Mouse (Mus musculus): ENCODE measurements around the gene Cdc5l. TPM values are rescaled to one million over a fixed set of nuclear protein-coding genes. Genes with fewer than 3 reads are reported as not detected.
"Not testable (repeated sequence)": the region's sequence is repeated elsewhere in the genome, so short reads cannot be mapped to it uniquely, and the experiment has no call there.

The Cdc5l gene
- total and polyA plus RNA-seq, 3 experiments, result 3.9 to 49.8 (median 40.8) TPM

DNA sequence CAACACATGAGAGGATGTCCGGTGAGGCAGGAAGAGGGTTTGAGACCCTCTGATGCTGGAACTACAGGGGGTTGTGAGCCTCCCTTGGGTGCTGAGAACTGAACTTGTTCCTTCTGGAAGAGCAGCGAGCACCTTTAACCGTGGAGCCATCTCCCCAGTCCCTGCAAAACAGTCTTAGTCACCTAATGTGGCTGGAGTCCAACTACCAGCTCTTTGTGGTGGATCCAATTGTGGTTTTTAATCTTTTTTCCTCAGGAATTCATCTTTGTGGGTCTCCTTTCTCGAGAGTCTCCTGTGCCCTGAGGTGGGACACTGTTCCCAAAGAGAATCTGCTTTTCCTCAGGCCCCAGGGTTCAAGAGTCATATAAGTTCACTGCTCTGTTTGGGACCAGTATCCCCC, 12.4 kb upstream of the Cdc5l start:
- no peak for DNase-seq

DNA sequence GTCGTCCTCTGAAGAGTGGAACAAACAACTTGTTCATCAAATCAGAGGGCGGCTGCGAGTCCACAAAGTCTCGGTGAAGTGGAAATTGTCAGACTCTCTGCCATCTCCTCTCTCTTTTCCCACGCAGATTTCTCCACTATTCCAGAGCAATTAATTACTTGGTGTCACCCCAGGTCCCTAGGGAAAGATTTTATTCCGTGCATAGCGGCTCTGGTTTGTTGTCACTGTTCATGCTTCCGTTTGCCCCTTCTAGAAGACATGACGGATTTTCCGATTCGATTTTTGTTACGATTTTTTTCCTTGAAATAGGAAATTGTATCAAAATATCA, 689 bp upstream of the Cdc5l start:
- no peak for DNase-seq

DNA sequence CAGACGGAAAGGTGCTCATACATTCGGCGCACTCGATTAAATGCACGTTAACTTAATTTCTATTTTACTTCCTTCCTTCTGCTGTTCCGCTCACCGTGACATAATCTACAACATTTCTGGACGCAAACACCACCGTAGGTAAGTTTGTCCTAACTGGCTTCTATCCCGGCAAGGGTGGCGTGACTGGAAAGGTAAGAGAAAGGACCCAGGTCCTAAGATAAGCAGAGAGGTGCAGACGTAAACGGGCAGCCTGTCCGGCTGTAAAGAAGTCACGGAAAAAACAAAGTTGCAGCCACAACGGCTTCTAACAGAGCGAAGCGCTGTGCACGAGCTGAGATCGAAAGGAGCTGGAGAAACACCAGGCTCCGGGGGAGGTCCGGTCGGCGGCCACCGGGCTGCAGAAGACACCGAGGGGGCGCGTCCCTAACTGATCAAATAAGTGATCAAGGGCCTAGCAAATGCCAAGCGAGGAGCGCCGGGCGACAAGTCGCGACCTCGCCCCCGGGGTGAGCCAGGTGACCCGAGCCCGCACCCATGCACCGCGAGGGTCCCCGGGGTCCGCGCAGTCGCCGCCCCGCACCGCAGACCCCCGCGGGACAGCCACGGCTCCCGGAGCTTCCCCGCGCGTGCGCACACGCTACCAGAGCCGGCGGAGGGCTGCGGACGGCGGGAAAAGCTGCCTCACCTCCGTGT, 685 bp downstream of the Cdc5l start:
- no peak for DNase-seq

DNA sequence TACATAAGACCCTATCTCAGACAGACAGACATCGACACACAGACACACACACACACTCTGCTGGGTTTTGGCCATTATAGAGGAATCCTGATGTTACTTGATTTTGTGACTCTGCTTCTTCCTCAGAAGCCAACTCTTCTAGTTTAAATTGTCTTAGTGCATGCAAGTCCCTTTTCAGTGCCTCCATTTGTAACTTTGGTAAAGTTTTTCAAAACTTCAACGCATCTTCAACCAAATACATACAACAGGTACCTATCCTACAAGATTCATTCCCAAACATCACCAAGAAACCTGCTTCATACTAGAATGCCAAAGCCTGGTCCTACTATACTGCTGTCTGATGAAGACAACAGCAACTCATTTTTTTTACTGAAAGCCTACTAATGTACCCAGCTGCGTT, 1.5 kb downstream of the Cdc5l start:
- no peak for DNase-seq

DNA sequence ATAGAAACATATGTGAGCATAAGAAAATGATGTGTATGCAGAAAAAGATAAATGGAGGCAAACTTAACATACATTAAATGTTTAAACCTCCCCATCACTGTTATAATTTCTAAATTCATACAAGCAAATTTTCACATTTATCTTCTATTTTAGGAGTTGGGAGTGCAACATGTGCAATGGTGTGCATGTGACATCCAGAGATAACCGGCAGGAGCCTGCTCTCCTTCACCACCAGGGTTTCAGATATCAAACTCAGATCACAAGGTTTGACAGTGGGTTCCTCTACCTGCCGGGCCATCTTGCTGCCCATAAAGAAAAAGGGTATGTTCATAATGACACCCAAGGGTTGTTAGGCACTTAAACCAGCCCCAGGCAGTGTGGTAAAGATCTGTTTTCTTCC, 16.1 kb downstream of the Cdc5l start:
- DNase-seq, result no peak

DNA sequence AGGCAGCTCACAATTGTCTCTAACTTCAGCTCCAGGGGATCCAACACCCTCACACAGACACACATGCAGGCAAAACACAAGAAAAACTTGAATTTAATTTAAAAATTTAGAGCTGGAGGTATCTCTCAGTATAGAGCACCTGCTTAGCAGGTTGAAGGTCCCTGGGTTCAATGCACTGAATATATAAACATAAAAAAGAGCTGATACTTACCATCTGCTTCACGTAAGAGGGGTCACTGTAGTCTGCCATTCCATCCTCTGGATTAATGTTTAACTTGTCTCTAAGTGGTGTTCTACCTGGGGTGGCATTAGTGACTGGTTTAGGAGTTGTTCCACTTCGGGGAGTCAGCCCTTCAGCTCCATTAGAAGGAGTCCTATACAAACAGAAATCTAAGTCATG, 21.9 kb downstream of the Cdc5l start:
- not testable (repeated sequence) for DNase-seq

DNA sequence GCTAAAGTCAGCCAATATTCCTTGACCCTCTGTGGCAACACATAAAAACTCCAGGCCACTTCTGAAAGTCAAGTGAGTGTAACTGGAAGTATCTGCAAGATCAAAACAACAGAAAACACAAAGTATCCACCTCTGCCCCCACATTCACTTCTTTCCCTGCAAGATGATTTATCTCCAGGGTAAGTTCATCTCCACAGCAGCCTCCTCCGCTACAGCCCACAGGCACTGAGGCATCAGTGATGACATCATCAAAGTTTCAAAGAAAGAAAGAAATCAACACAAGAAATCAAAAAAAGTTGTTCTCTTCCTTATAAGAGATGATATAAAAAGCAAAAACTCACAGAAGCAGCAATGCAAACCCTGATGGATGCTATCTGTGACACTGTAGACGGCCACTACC, 24.8 kb downstream of the Cdc5l start:
- DNase-seq, result no peak

DNA sequence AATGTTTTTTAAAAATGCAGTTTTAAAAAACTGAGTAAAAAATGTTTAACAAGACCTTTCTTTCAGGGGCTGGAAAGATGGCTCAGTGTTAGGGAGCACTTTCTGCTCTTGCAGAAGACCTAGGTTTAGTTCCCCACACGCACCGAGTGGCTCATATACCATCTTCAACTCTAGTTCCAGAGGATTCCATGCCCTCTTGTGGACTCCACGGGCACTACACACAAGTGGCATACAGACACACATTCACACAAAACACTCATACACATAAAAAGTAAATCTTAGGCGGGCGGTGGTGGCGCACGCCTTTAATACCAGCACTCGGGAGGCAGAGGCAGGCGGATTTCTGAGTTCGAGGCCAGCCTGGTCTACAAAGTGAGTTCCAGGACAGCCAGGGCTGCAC, 27.3 kb downstream of the Cdc5l start:
- no peak for DNase-seq

DNA sequence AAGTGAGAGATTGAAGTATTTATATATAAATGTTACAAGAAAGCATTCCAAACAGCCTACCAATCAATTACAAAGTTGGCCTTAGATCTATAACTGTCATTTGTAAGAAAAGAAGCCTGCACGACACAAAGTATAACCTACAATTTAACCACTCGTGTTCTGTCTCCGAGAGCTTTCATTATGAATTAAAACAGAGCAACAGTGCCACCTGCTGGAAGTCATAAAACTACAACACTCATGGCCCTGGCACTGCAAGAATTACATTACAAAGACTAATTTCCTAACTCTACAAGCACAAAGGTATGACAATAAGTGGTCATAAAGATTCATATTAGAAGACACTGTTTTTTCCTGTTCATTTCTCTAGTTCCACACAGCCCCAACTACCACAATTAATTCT, 30.3 kb downstream of the Cdc5l start:
- DNase-seq, result peak; percentile 11

DNA sequence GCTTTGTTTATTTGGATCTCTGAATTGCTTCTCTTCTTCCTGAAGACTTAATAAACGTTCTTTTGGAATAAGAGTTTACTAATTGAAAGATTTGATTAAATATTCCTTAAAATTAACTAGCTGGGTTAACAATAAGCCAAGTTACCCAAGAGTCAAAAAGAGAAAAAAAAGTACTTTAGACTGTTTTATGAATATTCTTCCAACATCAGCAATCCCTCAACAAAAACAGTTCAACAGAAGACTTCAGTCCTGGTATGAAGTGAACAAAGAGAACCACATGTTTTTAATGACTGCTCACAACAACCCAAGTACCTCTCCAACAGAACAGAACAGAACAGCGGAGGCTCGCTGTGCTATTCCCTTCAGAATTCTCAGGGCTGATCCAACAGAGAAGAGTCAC, 30.9 kb downstream of the Cdc5l start:
- no peak for DNase-seq

DNA sequence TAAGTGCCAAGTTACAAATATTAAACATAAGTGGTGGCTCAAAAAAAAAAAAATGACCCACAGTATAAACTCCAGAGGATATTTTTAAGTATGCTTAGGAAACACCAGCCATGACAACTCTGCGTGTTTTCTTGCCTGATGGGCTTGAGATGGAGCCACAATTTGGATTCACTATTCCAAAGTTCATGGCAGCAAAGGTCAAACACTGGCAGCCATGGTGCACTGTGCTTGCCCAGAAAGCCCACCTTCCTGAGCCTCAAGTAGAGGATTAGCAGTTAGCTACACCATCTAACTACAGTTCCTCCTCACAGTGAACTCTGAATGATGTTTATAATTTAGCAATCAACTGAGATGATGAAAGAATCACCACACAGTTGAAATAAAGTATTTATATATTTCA, 31.4 kb downstream of the Cdc5l start:
- DNase-seq, result no peak

DNA sequence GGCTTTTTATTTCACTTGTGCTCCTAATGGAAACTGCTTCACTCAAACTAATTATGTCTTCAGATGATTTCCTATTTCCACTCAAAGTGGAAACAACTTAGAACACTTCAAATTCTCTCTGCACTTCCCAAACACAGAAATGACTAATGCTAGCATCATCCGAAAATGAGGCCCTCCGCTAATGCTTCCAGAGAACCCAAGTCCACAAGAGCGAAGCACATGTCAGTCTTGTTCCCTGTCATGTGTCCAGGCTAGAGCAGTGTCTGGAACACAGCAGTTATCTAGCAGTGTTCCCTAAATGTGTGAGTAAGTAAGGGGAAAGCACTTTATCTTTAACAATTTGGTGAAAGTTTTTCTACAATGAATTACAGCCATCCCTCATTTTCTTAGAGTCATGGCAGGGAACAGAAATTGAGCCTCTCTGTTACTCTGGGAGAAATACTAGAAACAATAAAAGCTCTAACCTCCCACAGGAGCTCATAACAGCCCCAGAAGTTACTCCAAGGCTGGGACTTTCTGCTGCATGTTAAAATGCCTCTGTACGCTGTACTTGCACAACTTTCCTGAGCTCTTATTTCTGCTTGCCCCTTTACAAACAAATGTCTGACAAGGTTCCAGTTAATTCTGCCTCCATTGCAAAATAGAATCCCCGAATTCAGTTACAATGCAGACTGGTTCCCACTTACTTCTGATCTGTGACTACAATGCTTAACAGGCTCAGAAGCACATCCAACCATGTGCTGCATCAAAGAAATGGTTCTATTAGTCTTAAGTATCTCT, 32.2 kb downstream of the Cdc5l start:
- no peak for DNase-seq

DNA sequence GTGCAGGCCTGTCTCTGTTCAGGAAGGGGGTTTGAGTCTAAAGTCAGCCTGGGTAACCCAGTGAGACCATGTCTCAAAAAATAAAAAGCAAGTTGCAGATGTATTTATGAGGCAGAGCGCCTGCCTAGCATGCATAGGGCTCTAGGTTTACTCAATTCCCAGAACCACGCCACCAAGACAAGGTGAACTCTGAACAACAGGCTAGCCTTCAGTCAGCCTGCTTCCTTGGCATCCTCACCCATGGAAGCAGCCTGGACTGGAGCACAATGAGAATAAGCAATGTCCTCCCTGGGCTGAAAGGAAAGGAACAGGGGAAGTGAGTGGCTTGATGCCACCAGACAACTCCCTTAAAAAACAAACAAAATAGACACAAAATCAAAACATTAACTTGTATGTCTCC, 35.5 kb downstream of the Cdc5l start:
- no peak for DNase-seq

DNA sequence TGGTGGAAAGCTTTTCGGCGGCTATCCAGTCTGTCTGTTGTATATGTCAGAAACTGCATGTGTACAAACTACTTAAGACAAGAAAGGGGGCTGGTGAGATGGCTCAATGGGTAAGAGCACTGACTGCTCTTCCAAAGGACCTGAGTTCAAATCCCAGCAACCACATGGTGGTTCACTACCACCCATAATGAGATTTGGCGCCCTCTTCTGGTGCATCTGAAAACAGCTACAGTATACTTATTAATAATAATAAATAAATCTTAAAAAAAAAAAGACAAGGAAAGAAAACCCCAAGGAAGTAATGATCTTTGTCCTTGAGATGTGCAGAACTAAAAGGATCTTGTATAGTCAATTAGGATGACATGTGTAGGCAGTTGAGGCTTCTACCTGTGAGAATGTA, 36.0 kb downstream of the Cdc5l start:
- DNase-seq, result no peak

DNA sequence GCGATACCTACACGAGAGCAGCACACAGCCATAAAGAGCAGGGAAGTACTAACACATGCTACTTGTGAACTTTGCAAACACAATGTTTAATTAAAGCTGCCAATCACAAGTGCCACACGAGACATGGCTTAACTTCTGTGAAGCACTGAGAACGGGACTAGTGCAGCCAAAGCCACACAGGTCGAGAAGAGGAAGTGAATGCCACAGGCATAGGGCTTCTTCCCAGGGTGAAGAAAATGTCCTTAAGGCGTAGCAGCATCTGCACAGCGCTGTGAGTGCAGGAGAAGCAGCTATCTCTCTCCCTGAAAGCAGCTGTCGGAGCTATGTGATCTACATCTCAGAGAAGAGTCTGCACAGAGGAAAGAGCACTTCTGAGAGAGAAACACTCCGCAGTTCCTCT, 38.9 kb downstream of the Cdc5l start:
- no peak for DNase-seq

DNA sequence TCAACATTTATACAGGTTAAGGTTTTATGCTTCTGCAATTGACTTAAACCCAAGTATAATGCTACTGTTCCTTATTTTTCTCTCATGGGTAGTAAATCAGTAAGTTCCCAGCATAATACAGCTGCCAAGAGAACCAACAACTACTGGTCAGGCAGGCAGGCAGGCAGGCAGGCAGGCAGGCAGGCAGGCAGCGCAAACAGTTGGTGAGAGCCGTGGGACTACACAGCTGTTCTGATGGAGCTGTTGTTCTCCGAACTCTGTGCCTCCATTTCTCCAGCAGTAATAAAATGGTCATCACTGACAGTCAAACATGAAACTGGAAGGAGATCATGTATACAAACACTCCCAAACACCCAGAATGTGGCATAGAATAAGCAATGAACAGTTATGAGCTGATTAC, 39.8 kb downstream of the Cdc5l start:
- DNase-seq, result no peak

DNA sequence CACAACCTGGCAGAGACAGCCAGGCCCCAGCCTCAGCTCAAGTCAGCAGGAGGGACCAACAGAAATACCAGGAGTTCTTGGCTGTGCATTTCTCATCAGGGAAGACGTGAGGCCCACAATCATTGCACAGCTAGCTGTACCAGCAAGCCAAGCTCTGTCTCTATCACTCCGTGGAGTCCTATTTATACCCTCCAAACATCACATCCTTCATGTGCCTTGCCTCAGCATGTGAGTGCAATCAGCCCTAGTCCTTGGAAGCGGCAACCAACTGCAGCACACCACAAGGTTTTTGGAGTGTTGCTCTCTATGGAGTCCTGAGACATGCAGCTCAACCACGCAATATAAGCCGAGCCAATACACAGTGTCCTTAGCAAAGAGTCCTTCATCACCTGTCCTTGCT, 43.6 kb downstream of the Cdc5l start:
- DNase-seq, result no peak

DNA sequence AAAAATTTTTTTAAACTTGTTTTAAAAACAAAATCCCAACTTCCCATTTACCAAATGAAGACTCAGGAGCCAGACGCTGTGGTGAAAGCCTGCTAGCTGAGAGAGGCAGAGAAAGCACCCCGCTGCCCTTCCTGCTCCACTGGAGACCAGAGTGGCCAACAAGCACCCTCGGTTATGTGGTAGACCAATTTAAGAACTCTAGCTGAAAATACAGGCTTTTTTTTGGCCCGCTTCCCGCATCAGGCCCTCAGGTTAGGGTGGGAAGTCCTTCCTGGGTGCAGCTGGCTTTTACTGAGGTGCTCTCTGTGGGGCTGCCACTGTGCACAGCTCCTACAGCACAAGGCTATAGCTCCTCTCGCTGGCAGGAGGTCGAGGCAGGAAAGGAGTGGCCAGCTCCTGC, 46.6 kb downstream of the Cdc5l start:
- DNase-seq, result no peak

DNA sequence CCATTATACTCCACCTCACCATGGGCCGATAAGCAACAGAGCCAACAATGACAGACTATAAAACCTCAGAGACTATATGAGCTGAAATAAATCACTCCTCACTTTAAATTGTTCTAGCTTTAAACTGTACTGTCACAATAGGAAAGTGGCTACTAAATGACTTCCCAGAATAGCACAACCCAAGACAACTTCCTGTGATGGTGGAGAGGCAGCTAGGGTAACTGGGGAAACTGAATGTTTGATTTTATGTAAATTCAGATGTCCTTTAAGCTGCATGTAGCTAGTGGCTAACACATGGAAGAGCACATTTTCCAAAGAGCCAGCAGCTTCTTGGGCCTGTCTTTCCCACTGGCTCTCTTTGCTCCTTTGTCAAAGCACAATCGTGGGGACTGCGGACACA, 50.2 kb downstream of the Cdc5l start:
- no peak for DNase-seq

DNA sequence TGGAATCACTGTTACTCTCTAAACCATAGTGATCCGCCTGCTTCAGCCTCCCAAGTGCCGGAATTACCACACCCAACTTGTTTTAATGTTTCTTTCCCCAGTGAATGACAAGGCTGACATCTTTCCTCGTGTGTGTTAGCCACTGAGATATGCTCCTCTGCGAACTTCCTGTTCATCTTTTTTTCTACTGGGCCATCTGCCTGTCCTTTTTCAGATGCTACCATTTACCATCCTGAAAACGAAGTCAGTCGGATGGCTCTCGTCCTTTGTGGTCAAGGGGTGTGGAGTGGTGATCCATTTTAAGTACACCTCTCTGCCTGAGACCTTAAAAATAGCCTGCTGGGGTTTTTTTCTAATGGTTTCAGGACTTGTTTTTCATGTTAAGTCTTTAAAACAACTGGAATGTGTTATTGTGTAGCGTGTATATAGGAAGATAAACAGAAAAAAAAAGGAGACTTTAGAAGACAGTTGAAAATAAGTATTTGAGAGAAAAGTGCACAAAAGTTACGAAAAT, 54.2 kb downstream of the Cdc5l start:
- no peak for DNase-seq

DNA sequence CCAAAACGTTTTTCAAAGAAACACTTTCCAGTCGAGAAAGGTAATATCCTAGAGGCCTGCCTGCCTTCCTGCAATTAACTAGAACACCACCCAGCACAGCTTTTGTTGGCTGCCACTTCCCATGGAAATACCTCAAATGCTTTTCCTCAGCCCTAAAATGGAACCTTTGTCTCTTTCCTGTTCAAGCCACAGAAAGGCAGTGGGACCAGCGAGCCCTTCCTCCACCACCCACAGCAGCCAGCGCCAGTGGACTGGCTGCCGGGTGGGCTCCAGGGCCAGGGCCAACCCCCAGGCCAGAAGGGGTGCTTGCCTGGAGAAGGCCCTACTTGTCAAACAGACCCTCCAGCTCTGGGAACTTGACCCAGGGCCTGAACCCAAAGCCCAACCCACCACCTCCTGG, 56.2 kb downstream of the Cdc5l start:
- no peak for DNase-seq

DNA sequence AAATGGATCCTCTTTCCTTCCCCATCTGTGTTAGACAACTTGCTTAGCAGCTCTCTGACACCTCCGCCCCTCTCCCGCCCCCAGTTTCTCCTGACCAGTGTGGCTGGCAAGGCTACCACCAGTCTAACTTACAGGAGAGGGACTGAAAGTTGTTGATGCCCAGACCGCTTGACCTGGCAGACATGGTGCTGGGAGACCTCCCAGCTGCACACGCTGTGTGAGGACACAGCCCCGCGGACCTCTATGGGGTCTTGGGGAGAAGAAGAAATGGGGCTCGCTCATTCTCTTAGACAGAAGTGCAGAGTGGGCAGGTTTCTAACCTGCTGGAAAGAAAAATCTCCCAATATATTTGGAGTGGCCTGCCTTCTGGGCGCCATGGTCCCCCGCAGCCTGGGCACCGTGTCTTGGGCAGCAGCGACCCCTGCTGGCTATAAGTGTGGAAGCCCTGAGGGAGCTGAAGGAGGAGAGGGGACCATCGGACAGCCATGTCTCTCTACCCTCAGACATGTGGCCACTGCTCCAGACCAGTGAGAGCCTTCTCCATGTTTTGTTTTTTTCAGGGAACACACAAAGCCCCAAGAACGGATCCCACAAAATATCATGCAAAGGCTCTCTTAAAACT, 59.4 kb downstream of the Cdc5l start:
- DNase-seq, result peak; percentile 71

DNA sequence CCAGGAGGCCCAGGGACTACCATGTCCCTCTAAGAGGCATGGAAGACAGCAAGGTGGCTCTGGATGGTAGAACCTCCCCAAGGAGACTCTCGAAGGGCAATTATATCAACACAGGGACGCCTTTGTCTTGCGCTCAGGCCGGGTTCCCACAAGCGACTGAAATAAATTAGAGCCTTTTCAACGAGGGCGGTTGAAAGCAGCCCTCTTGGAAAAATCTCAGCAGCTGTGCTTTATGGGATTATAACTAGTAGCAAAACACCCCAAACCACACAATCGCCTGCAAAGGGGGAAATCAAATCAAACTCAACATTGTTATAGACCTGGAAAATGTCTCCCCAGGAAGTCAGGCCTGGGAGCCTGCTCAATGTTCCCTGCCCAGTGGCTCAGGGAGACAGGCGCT, 62.5 kb downstream of the Cdc5l start:
- DNase-seq, result no peak

DNA sequence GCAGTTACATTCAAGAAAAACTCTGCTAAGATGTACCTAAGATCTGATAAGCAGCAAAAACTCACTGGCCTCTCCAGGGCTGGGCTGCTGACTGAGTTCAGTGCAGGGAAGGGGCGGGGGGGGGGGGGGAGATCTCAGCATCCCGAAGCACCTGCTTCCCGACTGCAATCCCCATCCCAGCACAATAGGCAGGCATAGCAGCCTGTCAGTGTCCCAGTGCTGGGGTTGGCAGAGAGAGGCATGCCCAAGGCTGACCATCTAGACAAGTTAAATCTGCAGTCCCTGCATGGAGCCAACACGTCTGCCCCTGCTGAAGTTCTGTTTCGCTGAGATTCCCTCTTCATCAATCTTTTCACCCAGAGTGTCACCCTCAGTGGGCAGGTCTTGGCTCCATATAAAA, 63.0 kb downstream of the Cdc5l start:
- DNase-seq, result no peak
